Mouse (Mus musculus) stomach, postnatal 0 days (tissue): Measurements from ENCODE around the gene Reps1.

Experiments used
- CTCF ChIP-seq: IDR thresholded peaks from 2 replicates; pipeline ENCODE4 v1.5.1; 2016; ENCODE audit warnings: antibody characterized with exemption, low read depth, mild to moderate bottlenecking, moderate library complexity
- EP300 ChIP-seq: optimal IDR thresholded peaks from 2 replicates; pipeline ENCODE3; 2016; ENCODE audit warnings: antibody characterized with exemption

DNA sequence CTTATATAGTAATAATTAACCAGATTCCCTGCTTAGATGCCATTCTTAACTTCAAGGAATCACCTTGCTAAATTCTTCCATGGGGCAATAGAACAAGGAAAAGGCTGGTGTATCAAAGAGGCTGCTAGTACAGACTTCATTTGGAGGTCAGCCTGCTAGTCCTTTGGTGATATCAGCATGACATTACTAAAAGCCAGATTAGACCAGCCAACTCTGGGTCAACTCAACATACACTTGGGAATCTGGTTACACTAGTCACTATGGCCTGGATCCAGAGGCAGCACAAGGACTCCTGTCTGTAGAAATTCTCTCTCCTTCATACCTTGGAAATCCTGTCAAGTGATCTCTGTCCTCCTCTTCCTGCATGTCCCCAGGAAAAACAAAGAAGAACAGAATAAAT lies 9.3 kb upstream of the Reps1 start:
- TF ChIP-seq CTCF (no peak), EP300 (no peak)
